In genomic region chr12:83084614-83085013, GRCm38 (mm10) we compare ENCODE assay signal across 8 mouse cellular contexts.
"Had no signal": no experiment of that assay in that cellular context is flagged by ENCODE, and none has a peak within 500 bp of the region (broad histone marks: within the 10 kb centered on the region; RNA-seq: fewer than 3 reads in every experiment).

No protein-coding gene starts in this region.

- DNase-seq: liver, postnatal 0 days; lung, adult 2 months; lung, postnatal 14 days; lung, postnatal 36 days; right cerebral cortex, postnatal 14 days; thymus, adult 18-20 months; thymus, postnatal 14 days; thymus, postnatal 36 days had no signal
